Comparison of ENCODE assay signal across 13 mouse cellular contexts in genomic region chr12:108204978-108205377, GRCm38 (mm10).
"Had no signal": no experiment of that assay in that cellular context is flagged by ENCODE, and none has a peak within 500 bp of the region (broad histone marks: within the 10 kb centered on the region; RNA-seq: fewer than 3 reads in every experiment).

No protein-coding gene starts in this region.

- H3K27ac ChIP-seq: limb, embryonic 15.5 days; liver, embryonic 13.5 days; neural tube, embryonic 13.5 days; stomach, embryonic 15.5 days had no signal

- H3K9me3 ChIP-seq: limb, embryonic 15.5 days; liver, embryonic 13.5 days; neural tube, embryonic 13.5 days; stomach, embryonic 15.5 days had no signal

- H3K4me2 ChIP-seq: limb, embryonic 15.5 days; liver, embryonic 13.5 days; neural tube, embryonic 13.5 days; stomach, embryonic 15.5 days had no signal

- H3K4me3 ChIP-seq: limb, embryonic 15.5 days; liver, embryonic 13.5 days; neural tube, embryonic 13.5 days; stomach, embryonic 15.5 days had no signal

- H3K9ac ChIP-seq: limb, embryonic 15.5 days; liver, embryonic 13.5 days; neural tube, embryonic 13.5 days; stomach, embryonic 15.5 days had no signal

- DNase-seq: liver, embryonic 13.5 days; lung, adult 2 months; lung, postnatal 36 days; midbrain, embryonic 14.5 days; retina, postnatal 1 day; right cerebral cortex, postnatal 4 days; spleen, adult 18-20 months; thymus, adult 2 months; thymus, postnatal 25 days had no signal

- H3K27me3 ChIP-seq: limb, embryonic 15.5 days; liver, embryonic 13.5 days; neural tube, embryonic 13.5 days; stomach, embryonic 15.5 days had no signal

- ATAC-seq: lung, postnatal 0 days had no signal
